Mouse (Mus musculus) testis, postnatal 14 days (tissue): ENCODE data around the gene Mrpl39.

Source experiments
- DNase-seq: peaks from one replicate; pipeline ENCODE4 v3.0.0; 2021; ENCODE audit warnings: low spot score

Mrpl39 gene

DNA sequence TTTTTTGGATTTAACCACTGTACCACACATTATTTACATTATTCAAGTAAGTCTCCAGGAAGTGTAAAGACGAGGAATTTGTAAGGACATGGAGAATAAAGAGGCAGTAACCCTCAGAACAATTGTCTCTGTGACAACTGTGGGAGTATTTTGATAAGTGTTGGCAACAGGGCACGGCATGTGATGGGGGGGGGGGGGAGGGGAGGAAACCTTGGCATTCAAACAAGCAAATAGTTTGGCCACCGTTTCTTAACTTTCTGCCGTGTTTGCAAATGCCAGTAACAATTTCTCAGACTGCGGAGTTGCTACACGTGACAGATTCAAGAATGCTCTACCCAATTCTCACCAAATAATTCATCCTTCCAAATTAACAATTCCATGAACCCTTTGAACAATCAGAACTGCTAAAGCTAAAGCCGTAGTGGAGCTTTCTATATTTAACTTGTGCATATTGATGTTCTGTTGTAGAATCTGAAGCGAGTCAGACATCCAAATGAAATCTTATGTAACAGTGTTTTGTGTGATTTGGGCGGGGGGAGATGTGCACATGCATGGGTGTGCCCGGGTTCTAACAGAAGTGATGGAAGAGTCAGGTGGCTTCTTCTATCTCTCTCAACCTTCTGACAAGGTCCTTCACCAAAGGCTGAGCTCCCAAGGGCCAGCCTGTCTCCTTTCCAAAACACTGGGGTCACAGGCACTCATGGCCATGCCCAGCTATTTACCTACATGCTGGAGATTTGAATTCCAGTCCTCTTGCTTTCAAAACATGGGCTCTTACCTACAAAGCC is 9.4 kb upstream of the Mrpl39 start:
- DNase-seq = no peak

DNA sequence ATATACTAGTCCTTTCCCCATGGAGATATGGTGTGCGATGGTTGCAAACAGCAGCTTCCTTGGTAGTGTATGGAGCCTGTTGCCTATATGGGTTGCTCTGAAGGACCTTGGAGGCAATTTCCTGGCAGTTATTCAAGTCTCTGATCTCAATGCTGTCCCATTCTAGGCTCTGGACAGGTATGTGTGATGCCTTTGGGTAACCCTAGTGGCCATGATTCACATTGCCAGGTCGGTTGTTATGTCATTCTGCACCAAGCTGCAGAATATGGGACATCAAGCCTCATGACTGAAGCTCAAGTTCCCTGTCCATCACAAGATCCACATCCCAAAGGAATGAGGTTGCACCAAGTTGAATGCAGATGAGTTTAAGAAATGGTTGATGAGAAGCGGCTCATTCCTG is 1.8 kb upstream of the Mrpl39 start:
- no peak for DNase-seq

DNA sequence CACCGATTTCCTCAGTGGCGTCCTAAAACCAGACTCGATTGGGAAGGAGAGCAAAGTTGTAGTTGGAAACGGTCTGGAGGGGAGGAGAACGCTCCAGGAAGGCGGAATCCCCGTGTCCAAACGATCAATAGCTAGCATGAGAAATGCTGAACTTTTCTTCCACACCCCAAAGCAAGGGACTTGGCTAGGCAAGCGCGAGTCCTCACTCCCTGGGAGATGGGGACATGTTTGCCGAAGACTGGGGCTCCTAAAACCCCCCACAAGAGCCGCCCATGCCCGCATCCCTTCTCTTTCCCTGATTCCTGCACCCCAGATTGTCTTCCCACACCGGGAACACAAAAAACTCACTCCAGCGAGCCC is 756 bp downstream of the Mrpl39 start:
- DNase-seq = no peak

DNA sequence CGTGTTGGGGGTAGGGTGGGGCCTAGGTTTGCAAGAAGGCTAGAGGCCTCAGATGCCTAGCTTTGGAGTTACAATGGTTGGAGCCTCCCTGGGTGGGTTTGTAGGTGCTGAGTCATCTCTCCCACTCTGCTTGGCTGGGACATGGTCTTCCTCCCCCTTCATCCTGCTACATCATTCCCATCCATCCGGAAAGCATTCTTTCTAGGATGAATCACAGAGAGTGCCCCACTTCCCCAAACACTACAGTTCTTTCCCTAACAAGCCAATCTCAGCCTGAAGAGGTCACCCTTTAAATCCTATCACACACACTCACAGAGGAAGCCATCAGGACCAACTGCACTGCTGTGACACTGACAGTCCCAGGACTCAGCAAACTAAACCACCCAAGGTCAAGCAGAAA is 14.9 kb downstream of the Mrpl39 start:
- DNase-seq = no peak

DNA sequence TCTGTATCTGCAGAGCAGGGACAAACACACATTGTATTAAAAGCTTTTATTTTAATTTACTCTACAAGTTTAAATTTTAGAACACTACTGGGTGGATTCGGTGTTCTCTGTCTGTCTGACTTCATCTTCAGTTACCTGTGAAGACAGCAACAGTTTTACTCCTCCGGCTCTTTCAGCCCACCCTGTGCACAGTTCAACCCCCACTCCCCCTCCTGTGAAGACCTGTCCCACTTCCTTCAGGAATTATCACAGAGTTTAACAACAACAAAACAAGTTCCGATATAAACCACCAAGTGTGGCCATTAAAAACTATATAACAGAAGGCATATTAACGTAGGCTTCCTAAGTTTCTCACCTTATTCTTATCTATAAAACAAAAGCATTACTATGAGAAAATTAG is 17.3 kb downstream of the Mrpl39 start:
- no peak for DNase-seq

DNA sequence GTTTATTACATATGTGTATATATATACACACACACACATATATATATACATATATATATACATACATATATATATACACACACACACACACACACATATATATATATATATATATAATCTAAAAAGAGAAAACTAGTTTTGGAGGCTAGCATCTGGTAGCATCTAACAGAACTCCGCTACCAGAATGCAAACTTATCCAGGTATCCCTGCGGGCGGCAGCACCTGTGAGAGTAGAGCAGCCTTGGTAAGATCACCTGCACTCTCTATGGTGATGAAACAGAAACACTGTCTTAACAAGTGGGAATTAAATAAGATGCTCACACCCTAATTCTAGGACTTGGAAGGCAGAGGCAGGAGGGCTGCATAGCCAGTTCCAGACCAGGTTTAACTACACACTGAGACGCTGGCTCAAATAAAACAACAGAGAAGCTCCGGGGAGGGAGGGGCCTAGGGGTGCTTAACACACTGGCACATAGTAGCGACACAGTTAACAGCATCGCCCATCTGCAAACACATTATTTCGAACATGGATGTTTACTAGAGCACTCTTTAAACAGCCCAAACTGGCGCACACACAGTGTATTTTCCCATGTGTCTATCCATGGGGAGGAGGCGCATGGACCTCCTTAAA is 17.8 kb downstream of the Mrpl39 start:
- no peak for DNase-seq

DNA sequence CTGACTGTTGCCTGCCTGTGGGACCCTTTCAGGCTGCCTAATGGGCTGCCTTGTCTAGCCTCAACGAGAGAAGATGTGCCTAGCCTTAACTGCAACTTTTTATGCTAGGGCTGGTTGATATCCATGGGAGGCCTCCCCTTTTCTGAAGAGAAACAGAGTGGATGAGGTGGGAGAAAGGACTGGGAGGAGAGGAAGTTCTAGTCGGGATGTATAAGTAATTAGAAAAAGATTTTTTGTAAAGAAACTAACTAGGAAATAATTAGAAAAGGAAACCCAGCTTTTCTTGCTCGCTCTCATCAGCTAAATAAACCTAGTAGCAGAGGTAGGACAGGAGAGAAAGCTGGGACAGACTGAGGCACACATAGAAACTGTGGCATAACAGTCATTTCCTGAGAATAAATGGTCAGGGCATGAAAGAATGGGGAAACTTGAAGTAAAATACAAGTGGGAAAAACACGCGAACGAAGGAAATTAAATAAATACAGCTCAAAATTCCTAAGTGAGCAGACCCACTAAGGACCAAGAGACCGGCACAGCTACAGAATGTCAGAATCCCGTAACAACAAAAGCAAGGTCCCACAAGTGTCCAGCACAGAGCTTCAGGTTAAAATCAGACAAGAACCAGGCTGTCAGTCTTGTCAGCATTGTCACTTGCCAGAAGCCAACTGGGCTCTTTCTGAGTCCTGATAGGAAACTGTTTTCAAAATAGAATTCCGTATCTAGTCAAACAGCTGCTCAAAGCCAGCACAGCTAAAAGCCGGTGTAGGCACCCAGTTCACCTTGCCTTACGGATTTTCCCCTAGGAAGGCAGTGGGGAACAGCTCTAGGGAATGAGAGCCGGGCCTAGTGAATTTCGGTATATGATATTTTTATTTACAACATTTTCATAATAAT is 18.6 kb downstream of the Mrpl39 start:
- DNase-seq = no peak

DNA sequence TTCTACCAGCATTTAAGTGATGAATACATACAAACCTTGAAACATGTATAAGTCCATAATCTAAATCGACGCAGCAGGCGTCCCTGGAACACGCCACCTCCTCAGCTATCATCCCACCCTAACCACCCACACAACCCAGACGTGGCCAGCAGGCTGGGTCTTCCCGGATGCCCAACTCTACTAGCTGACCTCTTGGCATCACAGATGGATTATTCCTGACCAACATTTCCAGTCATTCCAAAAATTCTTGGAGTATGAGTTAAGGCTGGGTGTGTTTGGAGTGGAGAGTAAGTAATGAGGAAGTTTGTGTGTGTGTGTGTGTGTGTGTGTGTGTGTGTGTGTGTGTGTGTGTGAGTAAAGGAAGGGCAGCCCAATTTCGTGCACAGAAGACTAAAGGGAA is 19.3 kb downstream of the Mrpl39 start:
- DNase-seq = no peak

DNA sequence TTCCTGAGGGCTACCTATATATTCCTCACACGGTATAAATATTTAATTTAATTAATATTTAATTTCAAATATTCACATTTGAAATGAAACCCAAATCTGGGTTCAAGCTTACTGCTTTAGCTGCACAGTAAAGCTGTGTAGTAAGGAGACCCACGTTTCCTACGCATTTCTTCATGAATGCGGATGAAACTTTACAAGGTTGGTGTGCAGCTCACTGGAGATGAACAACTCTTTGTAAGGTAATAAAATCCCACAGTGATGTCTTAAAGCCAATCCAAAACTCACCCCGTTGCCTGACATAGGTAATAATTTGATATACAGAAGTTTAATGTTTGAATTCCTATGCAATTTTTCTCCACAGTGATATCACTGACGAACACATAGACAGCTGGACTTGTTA is 20.6 kb downstream of the Mrpl39 start:
- DNase-seq = no peak

DNA sequence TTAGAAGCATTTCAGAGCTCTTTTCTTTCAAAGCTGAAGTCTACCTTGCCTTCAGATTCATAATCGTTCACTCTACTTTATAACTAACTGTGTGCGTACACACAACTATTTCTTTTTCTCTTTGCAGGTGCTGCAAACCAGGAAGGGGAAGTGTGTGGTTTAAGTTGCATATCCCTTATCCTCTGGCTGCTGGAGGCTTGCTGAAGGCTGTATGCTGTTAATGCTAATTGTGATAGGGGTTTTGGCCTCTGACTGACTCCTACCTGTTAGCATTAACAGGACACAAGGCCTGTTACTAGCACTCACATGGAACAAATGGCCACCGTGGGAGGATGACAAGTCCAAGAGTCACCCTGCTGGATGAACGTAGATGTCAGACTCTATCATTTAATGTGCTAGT is 21.6 kb downstream of the Mrpl39 start:
- no peak for DNase-seq

DNA sequence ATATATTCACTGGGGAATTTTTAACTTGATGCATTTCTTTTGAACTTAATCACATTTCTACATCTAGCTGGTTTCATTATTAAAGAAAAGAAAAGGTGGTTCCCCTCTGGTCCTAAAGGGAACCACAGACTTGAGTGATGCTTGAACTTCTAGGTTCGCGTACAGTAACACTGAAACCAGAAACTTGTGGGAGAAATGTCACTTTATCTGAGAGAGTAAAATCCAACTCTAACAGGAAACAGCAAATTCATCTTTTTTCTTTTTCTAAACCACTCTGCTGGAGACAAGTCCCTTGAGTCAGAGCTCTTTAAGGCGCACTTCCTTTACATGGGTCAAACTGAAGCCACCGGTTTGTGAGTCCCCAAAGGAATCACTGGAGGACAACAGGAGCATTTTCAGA is 22.4 kb downstream of the Mrpl39 start:
- DNase-seq = no peak

DNA sequence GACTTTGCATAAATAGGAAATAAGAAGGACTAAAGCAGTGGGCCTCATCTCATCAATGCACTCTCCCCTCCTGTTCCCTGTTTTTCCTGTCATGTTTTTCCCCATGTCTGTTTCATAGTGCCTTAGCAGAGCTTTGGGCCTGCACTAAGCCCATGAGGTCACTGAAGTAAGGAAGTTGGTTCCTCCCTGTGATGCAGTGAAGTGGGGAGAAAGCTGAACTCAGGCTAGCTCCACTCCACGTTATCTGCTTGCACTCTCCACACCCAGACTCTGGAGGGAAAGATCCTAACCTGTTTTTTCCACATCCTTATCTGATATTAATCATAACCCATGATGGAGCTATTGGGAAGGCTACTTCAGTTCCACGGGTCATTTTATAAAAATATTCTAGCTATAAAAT is 26.9 kb downstream of the Mrpl39 start:
- no peak for DNase-seq

DNA sequence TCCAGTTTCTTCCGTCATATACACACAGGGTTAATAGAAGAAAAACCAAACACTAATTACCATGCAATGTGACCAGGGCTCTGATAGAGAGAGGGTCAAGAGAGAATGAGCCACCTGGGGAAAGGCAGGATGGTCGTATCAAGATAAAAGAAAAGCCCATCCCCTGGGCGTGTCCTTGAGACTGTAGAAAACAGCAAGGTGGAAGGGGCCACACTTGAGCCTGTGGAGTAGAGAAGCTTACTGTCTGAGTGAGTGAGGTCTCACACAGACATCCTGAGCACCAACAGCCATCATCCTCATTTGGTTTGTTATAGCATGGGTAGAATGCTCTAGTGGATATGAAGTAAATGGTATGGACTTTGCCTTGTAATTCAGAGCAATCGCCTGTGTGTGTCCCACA is 27.7 kb downstream of the Mrpl39 start:
- DNase-seq = no peak

DNA sequence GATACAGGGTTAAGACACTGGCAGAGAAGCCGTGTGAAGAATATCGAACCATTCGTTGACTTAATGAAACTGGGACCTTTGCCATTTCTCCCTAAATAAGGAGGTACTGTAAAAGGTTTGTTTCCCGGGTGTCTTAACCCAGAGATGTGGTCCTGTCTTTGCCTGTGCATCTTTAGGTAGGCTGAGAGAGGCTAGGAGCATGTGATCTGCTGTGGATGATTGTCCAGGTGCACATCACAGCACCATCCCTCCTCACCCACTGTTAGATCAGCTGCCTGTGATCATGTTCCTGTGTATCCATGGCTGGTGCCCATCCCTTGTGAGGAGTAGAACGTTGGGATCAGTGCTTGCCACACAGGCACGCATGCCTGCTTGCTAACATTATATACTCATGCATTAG is 29.0 kb downstream of the Mrpl39 start:
- DNase-seq = no peak

DNA sequence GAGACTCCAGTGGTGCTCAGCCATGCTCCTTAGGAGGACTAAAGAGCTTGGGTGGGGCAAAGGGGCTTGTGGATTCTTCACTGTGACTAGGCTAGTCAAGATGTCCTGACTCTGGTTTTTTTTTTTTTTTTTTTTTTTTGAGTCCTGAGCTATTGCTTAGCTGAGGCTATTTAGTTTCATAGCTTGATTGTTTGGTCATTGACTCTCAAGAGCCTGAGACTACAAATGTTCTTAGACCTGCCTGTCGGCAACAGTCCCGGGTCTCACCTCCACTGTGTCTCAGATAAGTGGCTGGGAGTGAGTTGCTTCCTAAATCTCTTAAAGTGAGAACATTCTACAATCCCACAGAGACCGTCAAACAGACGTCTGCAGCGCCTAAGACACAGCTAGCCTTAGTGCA is 30.0 kb downstream of the Mrpl39 start:
- no peak for DNase-seq

DNA sequence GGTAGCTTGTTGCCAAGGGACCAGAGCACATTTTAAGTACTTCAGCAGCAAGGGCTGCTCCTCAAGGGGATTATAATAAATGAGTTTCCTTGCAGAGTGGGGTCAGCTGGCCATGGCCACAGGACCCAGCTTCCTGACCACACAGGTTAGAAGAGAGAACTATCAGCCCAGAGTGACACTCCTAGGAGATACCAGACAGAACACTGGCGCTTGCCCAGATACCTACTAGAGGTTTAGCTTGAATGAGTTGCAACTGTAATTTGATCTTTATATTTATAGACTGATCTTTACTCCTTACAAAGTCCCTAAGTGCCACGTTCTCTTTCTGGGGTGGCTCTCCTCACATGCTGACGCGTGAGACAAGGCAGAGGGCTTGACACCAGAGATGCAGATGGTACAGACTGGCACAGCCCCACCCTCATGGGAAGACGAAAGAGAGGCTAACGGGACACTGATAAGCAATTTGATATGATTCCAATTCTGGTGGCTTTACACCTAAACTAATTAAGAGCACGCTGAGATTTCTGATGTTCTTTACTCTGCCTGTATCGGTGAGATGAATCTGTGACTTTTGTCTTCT is 30.8 kb downstream of the Mrpl39 start:
- DNase-seq = no peak

DNA sequence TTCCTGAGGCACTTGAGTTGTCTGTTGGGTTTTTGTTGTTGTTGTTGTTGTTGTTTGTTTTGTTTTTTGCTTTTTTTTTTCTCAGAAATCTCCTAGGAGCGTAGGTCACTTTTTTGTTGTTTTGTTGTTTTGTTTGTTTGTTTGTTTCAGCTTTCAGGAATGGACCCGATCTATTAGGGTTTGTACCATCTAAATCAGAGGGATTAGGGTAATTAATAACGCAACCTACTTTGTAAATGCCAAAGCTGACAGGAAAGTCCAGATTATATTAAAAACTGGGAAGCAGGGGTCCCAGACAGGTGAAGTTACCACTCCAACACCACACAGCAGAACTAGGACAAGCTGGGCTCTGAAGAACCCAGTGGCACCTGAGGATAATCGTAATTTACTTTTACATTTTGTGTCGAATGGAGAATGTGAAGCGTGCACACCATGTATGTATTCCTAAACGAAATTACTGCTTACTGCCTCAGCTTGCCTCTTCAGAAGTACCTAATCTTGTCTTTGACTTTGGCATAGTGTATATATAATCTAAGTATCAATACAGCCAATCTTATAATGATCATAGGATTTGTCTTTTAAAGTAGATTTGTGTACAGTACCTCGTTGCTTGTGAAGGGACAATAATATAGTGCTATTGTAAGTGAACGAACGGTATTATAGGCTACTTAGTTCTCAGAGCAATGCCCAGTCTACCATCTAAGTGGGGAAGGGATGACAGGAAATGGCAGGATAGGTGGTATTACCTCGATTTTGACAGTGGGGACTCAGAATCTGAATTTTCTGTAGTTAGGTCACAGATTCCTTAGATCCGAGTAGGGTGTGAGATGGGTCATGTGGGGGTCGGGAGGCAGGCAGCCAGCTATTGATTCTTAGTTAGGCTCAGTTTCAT is 31.5 kb downstream of the Mrpl39 start:
- DNase-seq = no peak

DNA sequence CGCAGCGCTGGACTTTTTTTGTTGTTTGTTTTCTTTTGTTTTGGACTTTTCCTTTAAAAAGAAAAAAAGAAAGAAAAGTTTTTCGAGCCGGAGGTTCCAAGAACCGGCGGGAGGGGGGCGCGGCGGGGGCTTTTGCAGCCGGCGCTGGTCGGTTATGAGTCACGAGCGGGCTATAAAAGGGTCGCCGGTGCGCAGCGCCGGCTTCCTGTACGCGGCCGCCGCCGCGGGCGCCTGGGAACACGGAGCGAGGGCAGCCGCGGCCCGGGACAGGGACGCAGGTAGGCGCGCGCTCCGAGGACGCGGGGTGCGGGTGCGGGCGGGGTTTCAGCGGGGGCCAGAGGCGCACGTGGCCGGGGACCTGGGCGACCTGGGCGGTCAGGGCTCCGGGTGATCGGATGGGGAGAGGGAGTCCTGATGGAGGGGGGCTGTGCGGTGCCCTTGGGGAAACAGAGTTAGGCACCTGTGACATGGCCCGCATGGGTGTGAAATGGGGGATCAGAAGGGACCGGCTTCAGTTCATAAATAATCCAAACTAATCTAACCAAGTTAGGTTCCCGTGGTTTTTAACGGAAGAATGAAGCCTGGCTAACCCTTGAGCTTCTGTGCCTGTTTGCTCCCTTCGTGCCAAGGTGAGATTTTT is 32.3 kb downstream of the Mrpl39 start:
- peak; percentile 27 for DNase-seq

DNA sequence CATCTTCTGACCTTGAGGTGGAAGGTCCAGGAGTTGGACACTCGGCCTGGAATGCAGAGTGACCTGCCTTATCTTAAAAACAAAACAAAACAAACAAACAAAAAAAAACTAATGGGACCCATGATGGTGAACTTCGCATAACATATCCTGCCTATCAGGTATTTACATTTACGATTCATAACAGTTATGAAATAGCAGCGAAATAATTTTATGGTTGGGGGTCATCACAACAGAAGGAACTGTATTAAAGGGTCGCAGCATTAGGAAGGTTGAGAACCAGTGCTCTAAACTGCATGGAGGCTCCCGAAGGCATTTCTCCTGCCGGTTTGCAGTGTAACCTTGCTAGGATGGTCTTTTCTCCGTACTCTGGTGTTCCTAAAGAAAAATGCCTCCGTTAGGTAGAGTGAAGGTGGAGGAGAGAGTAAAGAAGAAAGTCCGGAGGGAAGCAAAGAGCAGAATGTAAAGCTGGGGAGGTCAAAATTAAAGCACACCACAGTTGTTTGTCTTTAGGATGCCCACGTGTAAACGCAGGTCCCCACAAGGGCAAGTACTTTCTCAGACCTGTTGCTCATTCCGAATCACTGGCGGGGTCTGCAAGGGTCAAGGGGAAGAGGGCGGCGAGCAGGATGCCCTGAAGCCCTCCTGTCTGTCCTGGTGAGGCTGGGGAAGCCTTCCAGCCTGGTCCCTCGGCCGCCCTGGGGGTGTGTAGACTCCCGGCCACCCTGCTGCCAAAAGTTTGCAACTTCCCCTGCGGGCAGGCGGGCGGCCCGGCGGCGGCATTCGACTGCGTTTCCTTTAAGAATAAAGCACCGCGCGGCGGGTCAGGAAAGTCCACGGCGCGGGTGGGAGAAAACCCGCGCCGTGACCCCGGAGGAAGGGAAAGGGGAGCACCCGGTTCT is 33.1 kb downstream of the Mrpl39 start:
- peak; percentile 11 for DNase-seq

DNA sequence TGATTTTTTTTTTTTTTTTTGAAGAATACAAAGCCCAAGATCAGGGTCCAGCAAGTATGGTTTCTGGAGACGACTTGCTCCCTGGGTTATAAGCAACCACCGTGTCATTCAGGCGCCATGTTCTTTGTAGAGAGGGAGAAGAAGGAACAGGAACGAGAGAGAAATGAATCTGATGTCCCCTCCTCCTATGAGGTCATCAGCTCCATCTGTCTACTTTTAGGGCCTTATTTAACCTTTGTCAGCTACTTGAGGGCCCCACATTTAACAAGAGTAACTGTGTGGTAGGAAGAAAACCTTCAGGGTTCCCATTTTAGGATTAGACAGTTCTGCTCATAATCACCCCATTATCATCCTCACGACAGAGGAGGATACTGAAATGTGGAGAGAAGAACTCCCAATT is 34.5 kb downstream of the Mrpl39 start:
- no peak for DNase-seq
